Mouse (Mus musculus) kidney, adult 2 months (tissue): ENCODE measurements around the gene Pamr1.

Experiments
- CTCF ChIP-seq: fragments of 200-500 bp; conservative IDR thresholded peaks from 2 replicates; pipeline ENCODE4 v1.5.1; 2011; ENCODE audit warnings: low read depth, mild to moderate bottlenecking, control low read depth, low read length, moderate library complexity, mixed read lengths; ENCODE audit not compliant: insufficient read depth, insufficient read length
- POLR2A ChIP-seq: fragments of 200-500 bp; IDR thresholded peaks from one replicate; pipeline ENCODE4 v1.6.1; 2011; ENCODE audit warnings: low read depth, low read length, control low read depth

GRCm38 (mm10) chr2:102634010-102634409 lies 84.2 kb downstream of the Pamr1 start:
- TF ChIP-seq CTCF: no peak
- no peak for TF ChIP-seq POLR2A
